Mouse (Mus musculus) small intestine, adult 2 months (tissue): ENCODE measurements around the gene Nedd9.

Experiments
- CTCF ChIP-seq: fragments of 200-500 bp; IDR thresholded peaks from 2 replicates; pipeline ENCODE4 v1.5.1; 2012; ENCODE audit warnings: low read depth, mild to moderate bottlenecking, control low read depth, inconsistent platforms, low read length, moderate library complexity, mixed read lengths; ENCODE audit not compliant: insufficient replicate concordance, insufficient read length; ENCODE audit errors: extremely low read depth
- POLR2A ChIP-seq: fragments of 200-500 bp; IDR thresholded peaks from 2 replicates; pipeline ENCODE4 v1.6.1; 2012; ENCODE audit warnings: low read depth, mild to moderate bottlenecking, control low read depth, inconsistent platforms, low read length, moderate library complexity

DNA sequence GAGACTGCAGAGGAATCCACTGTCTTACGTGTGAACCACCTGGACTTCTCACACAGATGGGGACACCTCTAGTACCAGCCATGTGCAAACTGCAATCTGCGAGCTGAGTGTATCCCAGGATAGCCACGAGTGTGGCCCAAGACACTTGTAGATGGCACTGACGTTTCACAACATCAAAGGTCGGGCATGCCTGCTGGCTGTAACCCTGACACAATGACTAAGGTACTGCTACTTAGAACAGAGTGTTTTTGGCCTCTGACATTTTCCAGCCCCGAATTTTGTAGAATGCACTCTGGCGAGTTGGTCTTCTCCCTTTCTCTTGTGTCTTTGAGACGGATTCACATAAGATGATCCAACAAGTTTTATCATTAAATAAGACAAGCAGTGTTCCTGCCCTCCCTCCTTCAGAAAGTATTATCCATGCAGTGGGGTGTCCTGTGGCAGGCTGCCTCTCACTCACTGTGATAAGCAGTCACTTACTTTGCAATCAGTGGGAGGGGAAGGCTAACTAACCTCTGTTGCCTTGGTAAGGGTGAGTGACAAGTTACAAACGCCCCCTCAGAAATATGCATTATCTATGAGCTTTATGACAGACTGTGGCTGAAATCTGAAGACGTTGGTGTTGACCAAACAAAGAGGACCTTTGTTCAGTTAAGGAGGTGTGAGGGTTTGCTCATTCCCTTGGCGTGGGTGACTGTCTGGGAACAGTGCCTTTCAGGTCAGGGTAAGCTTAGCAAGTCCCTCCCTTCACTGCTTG is 156.4 kb downstream of the Nedd9 start:
- TF ChIP-seq CTCF: no peak
- no peak for TF ChIP-seq POLR2A
